Mouse (Mus musculus) spleen, adult 2 months (tissue): ENCODE data around the gene Lst1.

Source experiments
- CTCF ChIP-seq: fragments of 200-500 bp; IDR thresholded peaks from 2 replicates; pipeline ENCODE4 v1.5.1; 2011; ENCODE audit warnings: mild to moderate bottlenecking, inconsistent platforms; ENCODE audit not compliant: insufficient read depth, insufficient read length, insufficient replicate concordance; ENCODE audit errors: extremely low read depth
- POLR2A ChIP-seq: fragments of 200-500 bp; IDR thresholded peaks from 2 replicates; pipeline ENCODE4 v1.6.1; 2011; ENCODE audit warnings: low read depth, low read length, inconsistent platforms

GRCm38 (mm10) chr17:35175968-35176367, 12.3 kb downstream of the Lst1 start, which contains the start of gene Aif1:
- TF ChIP-seq CTCF: no peak
- no peak for TF ChIP-seq POLR2A
